Mouse (Mus musculus) layer of hippocampus, postnatal 14 days (tissue): ENCODE data around the gene Gm10271. TPM values are rescaled to one million over a fixed set of nuclear protein-coding genes. Genes with fewer than 3 reads are reported as not detected.

Experiments used
- total RNA-seq, 2 experiments: library from RNA; stranded (reverse); gene quantifications; 2 replicates each; pipeline ENCODE4 v1.2.3; 2021

Gm10271 gene
- total RNA-seq, 2 experiments from 2014 or later: not detected

Other genes with a start within 250 kb of the Gm10271 start
- gene Myrfl, start 75.7 kb downstream of the Gm10271 start, total RNA-seq: under 1 TPM; 0.36 to 0.44 TPM
- 10 to 100 TPM; 67.3 to 69.6 TPM for gene Rab3ip, start 21.8 kb downstream of the Gm10271 start, total RNA-seq
- 1 to 10 TPM; 2.2 to 2.3 TPM for gene Best3, start 13.7 kb upstream of the Gm10271 start, total RNA-seq
- gene Lrrc10, start 72.7 kb upstream of the Gm10271 start, total RNA-seq: under 1 TPM in 1 of 2 experiments, not detected in 1; 0.30 TPM
- 100 to 1,000 TPM; 203 to 205 TPM for gene Cct2, start 91.2 kb upstream of the Gm10271 start, total RNA-seq
- 10 to 100 TPM; 28.0 to 30.0 TPM for gene Frs2, start 175.9 kb upstream of the Gm10271 start, total RNA-seq